Mouse (Mus musculus): ENCODE results near the gene Slc18a3. TPM values are rescaled to one million over a fixed set of nuclear protein-coding genes. Genes with fewer than 3 reads are reported as not detected.

Gene Slc18a3
- polyA plus RNA-seq, 1 experiment = not detected

GRCm38 (mm10) chr14:32502764-32503688 is 38.4 kb upstream of the Slc18a3 start:
- no peaks in the 10 kb centered on the region for H3K9me3 ChIP-seq (ENCODE audit: control insufficient read depth, low read length)
- no peak overlapping the region for H3K4me3 ChIP-seq (replicated peaks)
- H3K4me1 ChIP-seq (ENCODE audit: control insufficient read depth) = peaks cover 8% of the 10 kb centered on the region
- no peaks in the 10 kb centered on the region for H3K36me3 ChIP-seq (ENCODE audit: control insufficient read depth)
- no peak for TF ChIP-seq GATA1 (IDR thresholded peaks at IDR 0.05; ENCODE audit: low read length)
- no peak for TF ChIP-seq TAL1 (IDR thresholded peaks at IDR 0.05; ENCODE audit: low read length)
- H3K27me3 ChIP-seq (ENCODE audit: control insufficient read depth) = no peaks in the 10 kb centered on the region

GRCm38 (mm10) chr14:32501303-32501702 is 36.7 kb upstream of the Slc18a3 start:
- TF ChIP-seq TAL1 (IDR thresholded peaks at IDR 0.05; ENCODE audit: low read length) (no peak), GATA1 (IDR thresholded peaks at IDR 0.05; ENCODE audit: low read length) (no peak)
- H3K36me3 ChIP-seq (ENCODE audit: control insufficient read depth) = no peaks in the 10 kb centered on the region
- H3K4me1 ChIP-seq (ENCODE audit: control insufficient read depth) = no peaks in the 10 kb centered on the region
- H3K9me3 ChIP-seq (ENCODE audit: control insufficient read depth, low read length) = no peaks in the 10 kb centered on the region
- no peaks in the 10 kb centered on the region for H3K27me3 ChIP-seq (ENCODE audit: control insufficient read depth)
- H3K4me3 ChIP-seq (replicated peaks) = no peak overlapping the region

- Histone ChIP-seq H3K4me1 (ENCODE audit: control insufficient read depth) (peaks cover 3% of the 10 kb centered on the region), H3K4me3 (replicated peaks) (no peak overlapping the region), H3K27me3 (ENCODE audit: control insufficient read depth) (peaks cover 24% of the 10 kb centered on the region), H3K9me3 (ENCODE audit: control insufficient read depth, low read length) (no peaks in the 10 kb centered on the region), H3K36me3 (ENCODE audit: control insufficient read depth) (no peaks in the 10 kb centered on the region)
- TF ChIP-seq TAL1 (IDR thresholded peaks at IDR 0.05; ENCODE audit: low read length) (no peak), GATA1 (IDR thresholded peaks at IDR 0.05; ENCODE audit: low read length) (no peak)
These were observed 31.6 kb upstream of the Slc18a3 start for GRCm38 (mm10) chr14:32496115-32496850.

- TF ChIP-seq GATA1 (IDR thresholded peaks at IDR 0.05; ENCODE audit: low read length) (no peak), TAL1 (IDR thresholded peaks at IDR 0.05; ENCODE audit: low read length) (no peak)
- H3K36me3 ChIP-seq (ENCODE audit: control insufficient read depth) = no peaks in the 10 kb centered on the region
- H3K4me1 ChIP-seq (ENCODE audit: control insufficient read depth) = peaks cover 3% of the 10 kb centered on the region
- no peaks in the 10 kb centered on the region for H3K9me3 ChIP-seq (ENCODE audit: control insufficient read depth, low read length)
- no peak overlapping the region for H3K4me3 ChIP-seq (replicated peaks)
- peaks cover 24% of the 10 kb centered on the region for H3K27me3 ChIP-seq (ENCODE audit: control insufficient read depth)
These were observed 27.9 kb upstream of the Slc18a3 start for GRCm38 (mm10) chr14:32492521-32492920.

- Histone ChIP-seq H3K9me3 (ENCODE audit: control insufficient read depth, low read length) (no peaks in the 10 kb centered on the region), H3K27me3 (ENCODE audit: control insufficient read depth) (0 out of 2 replicates have a peak, but pooled peaks cover 2% of the 10 kb centered on the region), H3K4me3 (replicated peaks) (no peak overlapping the region), H3K4me1 (ENCODE audit: control insufficient read depth) (no peaks in the 10 kb centered on the region), H3K36me3 (ENCODE audit: control insufficient read depth) (no peaks in the 10 kb centered on the region)
- TF ChIP-seq GATA1 (IDR thresholded peaks at IDR 0.05; ENCODE audit: low read length) (no peak), TAL1 (IDR thresholded peaks at IDR 0.05; ENCODE audit: low read length) (no peak)
These were observed 17.4 kb upstream of the Slc18a3 start for GRCm38 (mm10) chr14:32482061-32482460.

GRCm38 (mm10) chr14:32477581-32477980 is 12.9 kb upstream of the Slc18a3 start:
- H3K36me3 ChIP-seq (ENCODE audit: control insufficient read depth) = no peaks in the 10 kb centered on the region
- TF ChIP-seq GATA1 (IDR thresholded peaks at IDR 0.05; ENCODE audit: low read length) = no peak
- no peak for TF ChIP-seq TAL1 (IDR thresholded peaks at IDR 0.05; ENCODE audit: low read length)
- H3K4me3 ChIP-seq (replicated peaks) = no peak overlapping the region
- H3K9me3 ChIP-seq (ENCODE audit: control insufficient read depth, low read length) = no peaks in the 10 kb centered on the region
- H3K27me3 ChIP-seq (ENCODE audit: control insufficient read depth) = no peaks in the 10 kb centered on the region
- H3K4me1 ChIP-seq (ENCODE audit: control insufficient read depth) = no peaks in the 10 kb centered on the region

GRCm38 (mm10) chr14:32476559-32476958 is 11.9 kb upstream of the Slc18a3 start:
- no peak for TF ChIP-seq GATA1 (IDR thresholded peaks at IDR 0.05; ENCODE audit: low read length)
- TF ChIP-seq TAL1 (IDR thresholded peaks at IDR 0.05; ENCODE audit: low read length) = no peak
- no peaks in the 10 kb centered on the region for H3K27me3 ChIP-seq (ENCODE audit: control insufficient read depth)
- H3K9me3 ChIP-seq (ENCODE audit: control insufficient read depth, low read length) = no peaks in the 10 kb centered on the region
- H3K4me3 ChIP-seq (replicated peaks) = no peak overlapping the region
- H3K36me3 ChIP-seq (ENCODE audit: control insufficient read depth) = no peaks in the 10 kb centered on the region
- H3K4me1 ChIP-seq (ENCODE audit: control insufficient read depth) = no peaks in the 10 kb centered on the region

GRCm38 (mm10) chr14:32472996-32473395 is 8.3 kb upstream of the Slc18a3 start:
- H3K27me3 ChIP-seq (ENCODE audit: control insufficient read depth) = no peaks in the 10 kb centered on the region; the same call in 1 of the 2 replicates
- no peak overlapping the region for H3K4me3 ChIP-seq (replicated peaks)
- no peaks in the 10 kb centered on the region for H3K9me3 ChIP-seq (ENCODE audit: control insufficient read depth, low read length)
- H3K36me3 ChIP-seq (ENCODE audit: control insufficient read depth) = no peaks in the 10 kb centered on the region
- H3K4me1 ChIP-seq (ENCODE audit: control insufficient read depth) = no peaks in the 10 kb centered on the region
- TF ChIP-seq GATA1 (IDR thresholded peaks at IDR 0.05; ENCODE audit: low read length) (no peak), TAL1 (IDR thresholded peaks at IDR 0.05; ENCODE audit: low read length) (no peak)

- TF ChIP-seq TAL1 (IDR thresholded peaks at IDR 0.05; ENCODE audit: low read length) (no peak), GATA1 (IDR thresholded peaks at IDR 0.05; ENCODE audit: low read length) (no peak)
- H3K9me3 ChIP-seq (ENCODE audit: control insufficient read depth, low read length) = peaks cover 4% of the 10 kb centered on the region; the same call in 1 of the 2 replicates
- no peaks in the 10 kb centered on the region for H3K4me1 ChIP-seq (ENCODE audit: control insufficient read depth)
- H3K36me3 ChIP-seq (ENCODE audit: control insufficient read depth) = no peaks in the 10 kb centered on the region
- H3K4me3 ChIP-seq (replicated peaks) = no peak overlapping the region
- H3K27me3 ChIP-seq (ENCODE audit: control insufficient read depth) = peaks cover 48% of the 10 kb centered on the region
These were observed 3.0 kb upstream of the Slc18a3 start for GRCm38 (mm10) chr14:32467606-32468005.
